Mouse (Mus musculus): ENCODE results near the gene Nectin3. TPM values are rescaled to one million over a fixed set of nuclear protein-coding genes. Genes with fewer than 3 reads are reported as not detected.

Gene Nectin3
- polyA plus RNA-seq, 1 experiment from 2014 or later, result 5.3 TPM

- Histone ChIP-seq H3K4me1 (replicated peaks) (no peaks in the 10 kb centered on the region), H3K9ac (no peak overlapping the region), H3K4me3 (replicated peaks) (no peak overlapping the region), H3K27me3 (no peaks in the 10 kb centered on the region), H3K36me3 (replicated peaks) (no peaks in the 10 kb centered on the region), H3K4me2 (no peak overlapping the region), H3K9me3 (replicated peaks) (no peaks in the 10 kb centered on the region), H3K27ac (replicated peaks) (no peak overlapping the region)
- no peak for ATAC-seq (ENCODE audit: insufficient read depth)
- WGBS (ENCODE audit: insufficient replicate concordance), result 66% methylated on average over 3 of the region's 3 CpGs
These were observed 87.6 kb downstream of the Nectin3 start for GRCm38 (mm10) chr16:46410739-46411057.

- Histone ChIP-seq H3K27ac (replicated peaks) (no peak overlapping the region), H3K9ac (no peak overlapping the region), H3K27me3 (no peaks in the 10 kb centered on the region), H3K4me3 (replicated peaks) (no peak overlapping the region), H3K9me3 (replicated peaks) (no peaks in the 10 kb centered on the region), H3K36me3 (replicated peaks) (no peaks in the 10 kb centered on the region), H3K4me2 (no peak overlapping the region), H3K4me1 (replicated peaks) (no peaks in the 10 kb centered on the region)
- WGBS (ENCODE audit: insufficient replicate concordance), result 54% methylated on average over 6 of the region's 6 CpGs
- ATAC-seq (ENCODE audit: insufficient read depth), result no peak
These were observed 88.1 kb downstream of the Nectin3 start for GRCm38 (mm10) chr16:46410053-46410738.

- no peak overlapping the region for H3K9ac ChIP-seq
- no peak overlapping the region for H3K4me2 ChIP-seq
- no peaks in the 10 kb centered on the region for H3K27me3 ChIP-seq
- ATAC-seq (ENCODE audit: insufficient read depth), result no peak
- no peak overlapping the region for H3K27ac ChIP-seq (replicated peaks)
- no peak overlapping the region for H3K4me3 ChIP-seq (replicated peaks)
- no peaks in the 10 kb centered on the region for H3K36me3 ChIP-seq (replicated peaks)
- WGBS (ENCODE audit: insufficient replicate concordance), result 82% methylated on average over 15 of the region's 15 CpGs
- H3K9me3 ChIP-seq (replicated peaks), result no peaks in the 10 kb centered on the region
- no peaks in the 10 kb centered on the region for H3K4me1 ChIP-seq (replicated peaks)
These were observed 90.3 kb downstream of the Nectin3 start for GRCm38 (mm10) chr16:46407997-46408396.

- H3K27me3 ChIP-seq, result no peaks in the 10 kb centered on the region
- H3K4me3 ChIP-seq (replicated peaks), result no peak overlapping the region
- no peaks in the 10 kb centered on the region for H3K36me3 ChIP-seq (replicated peaks)
- no peak for ATAC-seq (ENCODE audit: insufficient read depth)
- 57% methylated on average over 7 of the region's 7 CpGs for WGBS (ENCODE audit: insufficient replicate concordance)
- no peak overlapping the region for H3K27ac ChIP-seq (replicated peaks)
- H3K4me1 ChIP-seq (replicated peaks), result no peaks in the 10 kb centered on the region
- H3K4me2 ChIP-seq, result no peak overlapping the region
- H3K9ac ChIP-seq, result no peak overlapping the region
- no peaks in the 10 kb centered on the region for H3K9me3 ChIP-seq (replicated peaks)
These were observed 91.3 kb downstream of the Nectin3 start for GRCm38 (mm10) chr16:46406844-46407639.

GRCm38 (mm10) chr16:46397945-46398344, 100.4 kb downstream of the Nectin3 start:
- no peak for ATAC-seq (ENCODE audit: insufficient read depth)

GRCm38 (mm10) chr16:46389415-46390033, 108.8 kb downstream of the Nectin3 start:
- WGBS (ENCODE audit: insufficient replicate concordance), result 54% methylated on average over 6 of the region's 6 CpGs
- no peak for ATAC-seq (ENCODE audit: insufficient read depth)
- H3K9ac ChIP-seq, result no peak overlapping the region

More at GRCm38 (mm10) chr16:46397945-46398344, 100.4 kb downstream of the Nectin3 start:
- H3K36me3 ChIP-seq (replicated peaks), result no peaks in the 10 kb centered on the region
- no peaks in the 10 kb centered on the region for H3K4me1 ChIP-seq (replicated peaks)
- H3K27me3 ChIP-seq, result no peaks in the 10 kb centered on the region
- H3K27ac ChIP-seq (replicated peaks), result no peak overlapping the region
- H3K9ac ChIP-seq, result no peak overlapping the region
- no peak overlapping the region for H3K4me3 ChIP-seq (replicated peaks)
- H3K4me2 ChIP-seq, result no peak overlapping the region
- 64% methylated on average over 4 of the region's 4 CpGs for WGBS (ENCODE audit: insufficient replicate concordance)
- no peaks in the 10 kb centered on the region for H3K9me3 ChIP-seq (replicated peaks)

GRCm38 (mm10) chr16:46388527-46389414, 109.6 kb downstream of the Nectin3 start:
- Histone ChIP-seq H3K4me1 (replicated peaks) (no peaks in the 10 kb centered on the region), H3K27me3 (no peaks in the 10 kb centered on the region), H3K36me3 (replicated peaks) (no peaks in the 10 kb centered on the region), H3K4me3 (replicated peaks) (no peak overlapping the region), H3K27ac (replicated peaks) (no peak overlapping the region), H3K9ac (no peak overlapping the region), H3K9me3 (replicated peaks) (no peaks in the 10 kb centered on the region), H3K4me2 (no peak overlapping the region)
- 54% methylated on average over 11 of the region's 11 CpGs for WGBS (ENCODE audit: insufficient replicate concordance)
- ATAC-seq (ENCODE audit: insufficient read depth), result no peak

More at GRCm38 (mm10) chr16:46389415-46390033, 108.8 kb downstream of the Nectin3 start:
- H3K9me3 ChIP-seq (replicated peaks), result no peaks in the 10 kb centered on the region
- no peaks in the 10 kb centered on the region for H3K27me3 ChIP-seq
- no peak overlapping the region for H3K4me3 ChIP-seq (replicated peaks)
- H3K4me1 ChIP-seq (replicated peaks), result no peaks in the 10 kb centered on the region
- no peaks in the 10 kb centered on the region for H3K36me3 ChIP-seq (replicated peaks)
- no peak overlapping the region for H3K27ac ChIP-seq (replicated peaks)
- no peak overlapping the region for H3K4me2 ChIP-seq

- Histone ChIP-seq H3K9me3 (replicated peaks) (no peaks in the 10 kb centered on the region), H3K36me3 (replicated peaks) (no peaks in the 10 kb centered on the region), H3K4me2 (no peak overlapping the region), H3K27ac (replicated peaks) (no peak overlapping the region), H3K4me1 (replicated peaks) (no peaks in the 10 kb centered on the region), H3K9ac (no peak overlapping the region), H3K4me3 (replicated peaks) (no peak overlapping the region), H3K27me3 (no peaks in the 10 kb centered on the region)
- 59% methylated on average over 5 of the region's 5 CpGs for WGBS (ENCODE audit: insufficient replicate concordance)
- no peak for ATAC-seq (ENCODE audit: insufficient read depth)
These were observed 114.0 kb downstream of the Nectin3 start for GRCm38 (mm10) chr16:46384279-46384678.

- Histone ChIP-seq H3K9me3 (replicated peaks) (no peaks in the 10 kb centered on the region), H3K36me3 (replicated peaks) (no peaks in the 10 kb centered on the region), H3K27ac (replicated peaks) (no peak overlapping the region), H3K27me3 (no peaks in the 10 kb centered on the region), H3K4me1 (replicated peaks) (no peaks in the 10 kb centered on the region), H3K9ac (no peak overlapping the region), H3K4me2 (no peak overlapping the region), H3K4me3 (replicated peaks) (no peak overlapping the region)
- WGBS (ENCODE audit: insufficient replicate concordance), result 43% methylated on average over 4 of the region's 4 CpGs
- ATAC-seq (ENCODE audit: insufficient read depth), result no peak
These were observed 115.0 kb downstream of the Nectin3 start for GRCm38 (mm10) chr16:46383344-46383743.

GRCm38 (mm10) chr16:46376575-46376974, 121.8 kb downstream of the Nectin3 start:
- Histone ChIP-seq H3K4me2 (no peak overlapping the region), H3K9me3 (replicated peaks) (no peaks in the 10 kb centered on the region), H3K4me1 (replicated peaks) (no peaks in the 10 kb centered on the region), H3K27ac (replicated peaks) (no peak overlapping the region), H3K36me3 (replicated peaks) (no peaks in the 10 kb centered on the region), H3K9ac (no peak overlapping the region), H3K4me3 (replicated peaks) (no peak overlapping the region), H3K27me3 (no peaks in the 10 kb centered on the region)
- ATAC-seq (ENCODE audit: insufficient read depth), result no peak
- WGBS (ENCODE audit: insufficient replicate concordance), result 31% methylated on average over 3 of the region's 3 CpGs
